Mouse (Mus musculus) myocyte (in vitro differentiated cells): ENCODE data around the gene Exosc2. TPM values are rescaled to one million over a fixed set of nuclear protein-coding genes. Genes with fewer than 3 reads are reported as not detected.

Experiments
- H3K27me3 ChIP-seq: one replicate; pipeline ENCODE4 v1.6.1; 2011; ENCODE audit not compliant: control insufficient read depth, insufficient read depth, insufficient read length
- H3K36me3 ChIP-seq: one replicate; pipeline ENCODE4 v1.6.1; 2011; ENCODE audit not compliant: control insufficient read depth, insufficient read depth
- H3K4me2 ChIP-seq: one replicate; pipeline ENCODE4 v1.6.1; 2011; ENCODE audit warnings: low read depth, control low read depth
- H3K4me3 ChIP-seq: one replicate; pipeline ENCODE4 v1.5.1; 2011; ENCODE audit warnings: mild to moderate bottlenecking, control low read depth, moderate library complexity
- H3K79me2 ChIP-seq: one replicate; pipeline ENCODE4 v1.6.1; 2011; ENCODE audit not compliant: control insufficient read depth, insufficient read depth
- H3ac ChIP-seq: one replicate; pipeline ENCODE4 v1.6.1; 2011; ENCODE audit not compliant: control insufficient read depth, insufficient read length
- CEBPB ChIP-seq: IDR thresholded peaks from 2 replicates; pipeline ENCODE4 v1.6.1; 2011; ENCODE audit warnings: mild to moderate bottlenecking, moderate library complexity; ENCODE audit not compliant: poor library complexity, insufficient read depth, severe bottlenecking
- E2F4 ChIP-seq: IDR thresholded peaks from one replicate; pipeline ENCODE4 v1.6.1; 2011; ENCODE audit warnings: mild to moderate bottlenecking, control low read depth, moderate library complexity; ENCODE audit not compliant: insufficient read depth
- MAX ChIP-seq: IDR thresholded peaks from one replicate; pipeline ENCODE4 v1.6.1; 2011; ENCODE audit warnings: low read depth, mild to moderate bottlenecking, control low read depth
- MYOD1 ChIP-seq, 3 experiments: IDR thresholded peaks; one replicate each; pipeline ENCODE4 v1.6.1; 2011; ENCODE audit warnings: control low read depth in 2 of 3, low read depth in 2 of 3, mild to moderate bottlenecking in 2 of 3, moderate library complexity in 1 of 3; ENCODE audit not compliant: insufficient read length in 2 of 3, control insufficient read depth in 1 of 3
- MYOG ChIP-seq, 3 experiments: IDR thresholded peaks; one replicate each; pipeline ENCODE4 v1.6.1; 2011; ENCODE audit warnings: control low read depth in 2 of 3, low read depth in 2 of 3, mild to moderate bottlenecking in 2 of 3; ENCODE audit not compliant: insufficient read length in 2 of 3, control insufficient read depth in 1 of 3, insufficient read depth in 1 of 3
- POLR2A ChIP-seq: IDR thresholded peaks from one replicate; pipeline ENCODE4 v1.6.1; 2011; ENCODE audit warnings: low read depth, mild to moderate bottlenecking, control low read depth, moderate library complexity; ENCODE audit not compliant: insufficient read length
- POLR2AphosphoS2 ChIP-seq: IDR thresholded peaks from one replicate; pipeline ENCODE4 v1.6.1; 2011; ENCODE audit warnings: low read depth, control low read depth; ENCODE audit not compliant: insufficient read length
- REST ChIP-seq: IDR thresholded peaks from one replicate; pipeline ENCODE4 v1.6.1; 2011; ENCODE audit warnings: mild to moderate bottlenecking, control low read depth, moderate library complexity; ENCODE audit not compliant: insufficient read depth, insufficient read length
- SRF ChIP-seq: IDR thresholded peaks from one replicate; pipeline ENCODE4 v1.6.1; 2011; ENCODE audit warnings: low read depth; ENCODE audit not compliant: control insufficient read depth, insufficient read length
- TCF12 ChIP-seq: IDR thresholded peaks from one replicate; pipeline ENCODE4 v1.6.1; 2011; ENCODE audit warnings: mild to moderate bottlenecking, control low read depth; ENCODE audit not compliant: poor library complexity, insufficient read depth, severe bottlenecking
- TCF3 ChIP-seq: IDR thresholded peaks from one replicate; pipeline ENCODE4 v1.6.1; 2011; ENCODE audit warnings: low read depth, control low read depth; ENCODE audit not compliant: insufficient read length
- USF1 ChIP-seq: IDR thresholded peaks from one replicate; pipeline ENCODE4 v1.6.1; 2011; ENCODE audit warnings: low read depth, mild to moderate bottlenecking, control low read depth, moderate library complexity
- polyA plus RNA-seq: library from polyadenylated mRNA; unstranded; fragments of >200 nt; fragmentation: generic; extraction: Trizol; gene quantifications from one replicate; pipeline ENCODE4 v1.2.1, GENCODE M21; 2012; ENCODE audit warnings: missing spikeins

Exosc2 gene
- polyA plus RNA-seq, 1 experiment = 25.4 TPM

DNA sequence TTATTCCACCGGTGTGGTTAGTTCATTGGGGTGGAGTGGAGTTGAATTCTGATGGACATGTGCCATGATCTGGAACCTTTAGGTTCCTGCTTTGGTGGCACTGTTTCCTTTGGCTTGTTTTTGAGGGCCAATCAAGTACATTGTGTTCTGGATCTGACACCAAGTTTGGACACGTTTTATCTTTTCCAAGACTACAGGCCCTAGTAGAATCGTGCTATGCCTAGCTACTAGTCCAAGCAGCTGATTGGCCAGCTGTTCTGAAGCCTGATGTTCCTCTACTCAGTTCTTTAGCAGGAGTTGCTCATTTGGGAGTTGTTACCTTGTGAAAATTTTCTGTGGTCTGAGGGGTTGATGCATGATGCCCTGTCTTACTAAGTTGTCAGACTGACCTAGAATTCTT lies 43.3 kb downstream of the Exosc2 start:
- no peak overlapping the region for H3ac ChIP-seq

DNA sequence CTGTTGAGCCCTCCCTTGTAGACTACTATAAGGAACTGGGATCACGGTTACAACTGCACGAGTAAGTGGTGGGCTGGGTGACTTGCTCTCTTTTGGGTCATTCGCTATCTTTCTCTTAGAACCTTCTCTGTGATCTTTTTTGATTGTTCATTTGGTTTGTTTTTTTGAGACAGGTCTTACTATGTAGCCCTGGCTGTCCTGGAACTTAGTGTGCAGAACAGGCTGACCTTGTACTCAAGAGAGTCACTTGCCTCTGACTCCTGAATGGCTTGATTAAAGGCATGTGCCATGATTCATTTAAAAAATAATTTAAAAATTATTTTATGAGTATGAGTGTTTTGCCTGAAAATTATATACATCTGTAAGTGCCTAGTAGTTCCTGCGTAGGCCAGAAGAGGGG lies 44.3 kb downstream of the Exosc2 start:
- H3K27me3 ChIP-seq = no peaks in the 10 kb centered on the region
- no peak overlapping the region for H3ac ChIP-seq
- H3K4me2 ChIP-seq = no peak overlapping the region
- TF ChIP-seq E2F4 (no peak), MYOG (IDR thresholded peaks at IDR 0.05; ENCODE audit: control insufficient read depth in 1 of 3, insufficient read depth in 1 of 3, insufficient read length in 2 of 3, low read depth in 2 of 3) (no peak), POLR2AphosphoS2 (no peak), MAX (no peak), USF1 (no peak), TCF3 (no peak), CEBPB (no peak), POLR2A (no peak), TCF12 (no peak), MYOD1 (IDR thresholded peaks at IDR 0.05; ENCODE audit: control insufficient read depth in 1 of 3, insufficient read length in 2 of 3, low read depth in 2 of 3) (no peak), REST (no peak), SRF (no peak)
- H3K79me2 ChIP-seq = no peaks in the 10 kb centered on the region
- H3K36me3 ChIP-seq = no peaks in the 10 kb centered on the region
- no peak overlapping the region for H3K4me3 ChIP-seq

More for the DNA sequence above, 43.3 kb downstream of the Exosc2 start:
- no peak overlapping the region for H3K4me3 ChIP-seq
- no peaks in the 10 kb centered on the region for H3K36me3 ChIP-seq
- no peak for TF ChIP-seq MYOD1 (IDR thresholded peaks at IDR 0.05; ENCODE audit: control insufficient read depth in 1 of 3, insufficient read length in 2 of 3, low read depth in 2 of 3)
- no peak for TF ChIP-seq SRF
- TF ChIP-seq POLR2AphosphoS2 = no peak
- TF ChIP-seq CEBPB = no peak
- TF ChIP-seq USF1 = no peak
- H3K4me2 ChIP-seq = no peak overlapping the region
- no peaks in the 10 kb centered on the region for H3K27me3 ChIP-seq
- no peaks in the 10 kb centered on the region for H3K79me2 ChIP-seq

DNA sequence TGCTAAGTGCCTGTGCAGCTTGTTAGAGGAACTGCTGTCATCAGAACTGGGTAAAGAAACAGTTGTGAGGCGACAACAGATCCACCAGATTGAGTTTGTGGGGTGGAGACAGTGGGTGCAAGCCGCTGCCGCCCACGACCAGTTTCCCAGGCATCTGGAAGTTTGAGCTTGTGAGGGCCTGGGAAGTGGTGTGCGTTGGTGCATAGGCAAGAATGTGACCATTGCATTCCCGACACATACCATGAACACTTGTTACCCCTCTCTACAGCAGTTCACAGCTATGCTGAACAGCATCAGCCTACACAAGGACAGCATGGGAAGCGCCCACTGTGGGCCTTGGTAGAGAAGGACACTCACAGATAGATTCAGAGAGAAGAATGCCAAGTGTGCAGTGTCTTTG lies 45.5 kb downstream of the Exosc2 start:
- no peak overlapping the region for H3K4me2 ChIP-seq
- no peak for TF ChIP-seq TCF3
- TF ChIP-seq POLR2A = no peak
- TF ChIP-seq MYOG (IDR thresholded peaks at IDR 0.05; ENCODE audit: control insufficient read depth in 1 of 3, insufficient read depth in 1 of 3, insufficient read length in 2 of 3, low read depth in 2 of 3) = peak in 1 of 3 experiments; percentile 58
- no peaks in the 10 kb centered on the region for H3K79me2 ChIP-seq

DNA sequence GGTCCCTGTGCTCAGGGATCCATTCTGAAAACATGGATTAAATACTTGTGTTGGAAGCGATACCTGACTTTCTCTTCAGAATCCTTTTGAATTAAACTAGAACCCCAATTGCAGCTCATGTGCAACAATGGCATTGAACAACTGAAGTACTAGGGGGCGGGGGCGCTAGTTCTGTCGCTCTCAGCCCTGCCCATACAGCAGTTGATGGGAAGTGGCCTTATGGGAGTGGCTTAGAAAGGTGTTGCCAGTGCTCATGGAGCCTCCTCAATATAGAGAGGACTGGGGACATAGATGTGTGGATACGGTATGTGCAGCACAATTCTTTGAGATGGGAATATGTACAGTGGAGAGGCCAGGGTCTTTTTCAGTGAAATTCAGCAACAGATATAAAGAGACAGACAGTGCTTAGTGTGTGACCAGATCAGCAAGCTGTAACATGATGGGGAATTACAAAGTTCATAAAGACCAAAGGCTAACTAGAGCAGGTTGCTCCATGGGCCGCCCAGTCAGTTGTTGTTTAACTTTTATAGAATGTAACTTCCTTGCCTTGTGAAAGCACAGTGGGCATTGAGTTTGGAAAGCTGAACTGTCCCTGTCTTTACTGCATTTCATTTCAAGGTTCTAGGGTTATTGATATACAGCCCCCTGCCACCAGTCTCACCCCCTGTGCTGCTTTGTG lies 48.8 kb downstream of the Exosc2 start:
- H3K4me2 ChIP-seq = no peak overlapping the region
- H3K27me3 ChIP-seq = no peaks in the 10 kb centered on the region
- H3K36me3 ChIP-seq = no peaks in the 10 kb centered on the region
- H3K79me2 ChIP-seq = peaks cover 4% of the 10 kb centered on the region
- TF ChIP-seq MAX = no peak
- TF ChIP-seq TCF3 = no peak
- no peak for TF ChIP-seq TCF12
- H3K4me3 ChIP-seq = no peak overlapping the region
- H3ac ChIP-seq = no peak overlapping the region

More for the DNA sequence above, 45.5 kb downstream of the Exosc2 start:
- no peak overlapping the region for H3ac ChIP-seq
- no peaks in the 10 kb centered on the region for H3K36me3 ChIP-seq
- H3K27me3 ChIP-seq = no peaks in the 10 kb centered on the region
- H3K4me3 ChIP-seq = no peak overlapping the region

DNA sequence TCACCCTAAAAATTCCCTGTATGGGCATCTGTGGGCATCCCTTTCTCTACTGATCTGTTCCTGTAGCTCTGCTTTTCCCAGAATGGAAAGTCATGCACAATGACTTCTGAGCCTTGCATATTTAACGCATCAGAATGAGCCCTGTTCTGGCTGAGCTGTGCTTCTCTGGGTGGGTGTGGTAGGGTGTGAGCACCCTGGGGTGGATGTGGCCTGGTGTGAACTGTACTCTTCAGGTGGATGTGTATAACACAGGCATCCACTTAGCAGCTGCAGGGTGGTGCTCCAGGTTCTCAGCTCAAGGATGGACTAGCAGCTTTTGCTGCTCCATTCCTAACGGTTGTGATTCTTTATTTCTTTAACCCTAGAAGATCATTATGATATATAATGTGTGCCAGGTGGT lies 49.4 kb downstream of the Exosc2 start:
- Histone ChIP-seq H3K4me3 (no peak overlapping the region), H3ac (no peak overlapping the region), H3K36me3 (no peaks in the 10 kb centered on the region), H3K27me3 (no peaks in the 10 kb centered on the region), H3K4me2 (no peak overlapping the region), H3K79me2 (peaks cover 4% of the 10 kb centered on the region)
- TF ChIP-seq REST (no peak), MYOD1 (IDR thresholded peaks at IDR 0.05; ENCODE audit: control insufficient read depth in 1 of 3, insufficient read length in 2 of 3, low read depth in 2 of 3) (no peak)

DNA sequence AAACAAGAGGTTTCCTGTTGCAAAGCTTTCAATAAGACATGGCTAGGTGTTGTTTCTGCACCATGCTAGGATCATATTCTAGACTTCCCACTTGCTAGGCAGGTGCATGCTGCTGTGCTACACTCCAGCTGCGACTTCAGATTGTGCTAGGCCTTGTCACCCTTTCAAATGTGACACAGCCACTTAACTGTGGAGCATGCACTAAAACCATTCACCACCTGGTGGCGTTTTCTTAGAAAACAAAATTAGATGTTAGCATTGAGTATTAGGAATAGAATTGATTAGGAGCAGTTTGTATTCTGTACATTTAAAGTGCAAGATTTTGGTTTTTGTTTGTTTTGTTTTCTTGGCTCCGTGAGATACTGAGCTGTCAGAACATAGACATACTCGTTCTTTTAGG lies 50.3 kb downstream of the Exosc2 start:
- no peaks in the 10 kb centered on the region for H3K27me3 ChIP-seq
- TF ChIP-seq SRF (no peak), USF1 (no peak), MYOD1 (IDR thresholded peaks at IDR 0.05; ENCODE audit: control insufficient read depth in 1 of 3, insufficient read length in 2 of 3, low read depth in 2 of 3) (no peak), MAX (no peak), REST (no peak)
- H3ac ChIP-seq = no peak overlapping the region
- no peak overlapping the region for H3K4me2 ChIP-seq
- H3K79me2 ChIP-seq = peaks cover 4% of the 10 kb centered on the region
- no peaks in the 10 kb centered on the region for H3K36me3 ChIP-seq
- H3K4me3 ChIP-seq = no peak overlapping the region
